Mouse (Mus musculus): ENCODE results near the gene Fgfr2.

DNA sequence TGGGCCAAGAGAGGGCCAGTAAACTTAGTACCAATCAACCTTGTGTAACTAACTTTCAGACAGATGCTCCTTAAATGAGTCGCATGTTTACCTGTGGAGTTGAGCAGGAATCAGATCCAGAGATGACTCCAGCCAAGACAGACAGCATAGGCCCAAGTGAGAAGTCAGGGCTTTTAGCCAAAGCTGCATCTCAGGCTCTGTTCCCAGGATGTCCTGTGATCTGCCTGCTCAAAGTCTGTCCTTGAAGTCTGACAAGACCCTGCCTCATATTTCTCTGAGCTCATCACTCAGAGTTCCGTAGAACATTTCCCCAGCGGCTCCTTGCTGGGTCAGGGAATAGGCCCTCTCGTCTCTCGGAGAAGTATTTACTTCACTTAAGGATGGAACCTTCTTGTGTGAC, 2472.5 kb downstream of the Fgfr2 start:
- TF ChIP-seq POLR2A (IDR thresholded peaks at IDR 0.05; ENCODE audit: borderline replicate concordance, extremely low read depth, insufficient read depth, insufficient read length, poor library complexity, severe bottlenecking) (no peak), CTCF (IDR thresholded peaks at IDR 0.05; ENCODE audit: borderline replicate concordance, extremely low read depth, insufficient read depth, insufficient read length) (no peak)

Measured in brain, embryonic 14.5 days (tissue).